Mouse (Mus musculus) hindbrain, embryonic 12.5 days (tissue): ENCODE results near the gene Gm16253. TPM values are rescaled to one million over a fixed set of nuclear protein-coding genes. Genes with fewer than 3 reads are reported as not detected.
A peak's percentile ranks its signal among the peaks of the same experiment; 100 is the strongest.

Experiments
- ATAC-seq: fragments of 200-750 bp; cut with Nextera tagmentation; 2 replicates; pipeline ENCODE4 v1.8.0; 2017; ENCODE audit warnings: moderate TSS enrichment; ENCODE audit not compliant: low FRiP score
- H3K27ac ChIP-seq: fragments of 300-500 bp; sonication (generic); 2 replicates; pipeline ENCODE4 v1.5.1; 2016; ENCODE audit warnings: mild to moderate bottlenecking
- H3K27me3 ChIP-seq: fragments of 300-500 bp; sonication (generic); 2 replicates; pipeline ENCODE4 v1.6.1; 2016; ENCODE audit warnings: mild to moderate bottlenecking
- H3K36me3 ChIP-seq: fragments of 300-500 bp; sonication (generic); 2 replicates; pipeline ENCODE4 v1.6.1; 2016; ENCODE audit warnings: mild to moderate bottlenecking
- H3K4me1 ChIP-seq: fragments of 300-500 bp; sonication (generic); 2 replicates; pipeline ENCODE4 v1.6.1; 2016
- H3K4me2 ChIP-seq: fragments of 300-500 bp; sonication (generic); replicated peaks from 2 replicates; pipeline ENCODE4 v1.6.1; 2016; ENCODE audit warnings: mild to moderate bottlenecking
- H3K4me3 ChIP-seq: fragments of 300-500 bp; sonication (generic); 2 replicates; pipeline ENCODE4 v1.5.1; 2016; ENCODE audit warnings: mild to moderate bottlenecking
- H3K9ac ChIP-seq: fragments of 300-500 bp; sonication (generic); 2 replicates; pipeline ENCODE4 v1.6.1; 2016; ENCODE audit warnings: mild to moderate bottlenecking, moderate library complexity
- H3K9me3 ChIP-seq: fragments of 300-500 bp; sonication (generic); replicated peaks from 2 replicates; pipeline ENCODE4 v1.6.1; 2016; ENCODE audit warnings: mild to moderate bottlenecking
- WGBS: fragments of 180-500 bp; shearing (Covaris S2); methylation state at CpG from one replicate; pipeline ENCODE4 v1.1.7; 2016; 5-methylcytosine and 5-hydroxymethylcytosine counted together
- polyA plus RNA-seq: library from polyadenylated mRNA; unstranded; fragments of >200 nt; fragmentation: Nextera tagmentation; extraction: Ambion mirVana; gene quantifications from 2 replicates; pipeline ENCODE4 v1.2.1, GENCODE M21; 2016

Gene Gm16253
- 1.3 and 1.7 TPM in 2 replicates for polyA plus RNA-seq

DNA sequence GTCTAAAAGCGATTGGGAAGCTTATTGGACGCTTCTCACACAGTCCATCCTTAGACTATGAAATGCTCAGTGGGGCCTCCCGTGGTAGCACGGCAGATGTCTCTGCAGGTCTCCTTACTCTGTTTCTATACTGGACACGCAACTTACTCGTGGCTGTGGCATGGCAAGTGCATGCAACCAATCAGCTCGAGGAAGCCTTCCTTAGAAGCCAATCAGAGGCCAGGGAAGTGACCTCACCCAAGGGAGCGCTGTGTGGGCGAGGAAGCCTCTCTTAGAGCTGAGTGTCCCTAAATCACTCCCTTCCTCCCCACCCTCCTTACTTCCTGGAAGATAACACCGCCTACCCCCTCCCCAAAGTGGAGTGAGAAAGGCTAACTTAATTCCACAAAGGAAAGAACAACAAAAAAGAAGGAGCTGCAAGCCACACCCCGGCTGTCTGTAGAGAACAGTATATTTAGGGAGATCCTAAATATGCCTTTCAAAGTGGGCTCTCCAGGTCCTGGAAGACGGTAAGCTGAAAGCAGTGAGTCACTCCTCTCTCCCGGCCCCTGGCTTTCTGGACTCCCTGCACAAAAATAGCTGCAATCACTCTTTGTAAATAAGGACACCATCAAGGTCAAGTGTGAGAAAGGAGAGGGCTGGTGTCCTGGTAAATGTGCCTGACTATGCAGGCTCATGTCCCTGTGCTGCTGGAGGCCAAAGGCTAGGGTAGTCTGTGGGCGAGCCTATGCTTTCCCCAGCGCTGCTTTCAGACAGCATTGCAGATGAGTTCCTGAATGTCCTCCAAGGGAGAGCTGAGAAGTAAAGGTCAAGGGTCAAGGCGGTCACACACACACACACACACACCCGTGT, at the start of gene Gm16253:
Gm16253 (plus strand) TSS at position 295 of the 852 bp plus-strand sequence.
- H3K4me3 ChIP-seq = peak within 1 kb of the TSS; percentile 6; the same call in 1 of the 2 replicates
- WGBS = 28% methylated on average over 17 of the region's 17 CpGs
- peak within 1 kb of the TSS; percentile 42 for H3K4me2 ChIP-seq
- no peaks in the 10 kb centered on the region for H3K9me3 ChIP-seq
- H3K27ac ChIP-seq = peak within 1 kb of the TSS; percentile 60
- ATAC-seq = peak; percentile 83
- no peak within 1 kb of the TSS; the same call in 1 of the 2 replicates for H3K9ac ChIP-seq
- H3K36me3 ChIP-seq = no peaks in the 10 kb centered on the region; the same call in 1 of the 2 replicates
- H3K4me1 ChIP-seq = peaks cover 23% of the 10 kb centered on the region
- 0 out of 2 replicates have a peak, but pooled peaks cover 11% of the 10 kb centered on the region for H3K27me3 ChIP-seq

DNA sequence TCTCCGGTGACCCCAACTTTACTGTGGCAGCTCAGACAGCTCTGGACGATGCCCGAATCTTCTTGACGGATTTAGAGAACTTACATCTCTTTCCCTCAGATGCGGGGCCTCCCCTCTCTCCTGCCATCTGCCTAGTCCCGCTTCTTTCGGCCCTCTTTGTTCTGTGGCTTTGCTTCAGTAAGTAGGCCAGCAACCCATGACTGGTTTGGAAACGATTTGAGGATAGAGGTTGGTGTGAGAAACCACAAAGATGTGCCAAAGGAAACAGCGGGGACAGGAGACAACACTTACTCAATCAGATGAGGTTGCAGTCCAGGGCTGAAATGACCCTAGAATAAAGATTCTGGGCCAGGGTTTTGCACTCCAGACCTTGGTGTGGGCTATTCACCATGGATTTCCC, 48.3 kb upstream of the Gm16253 start:
- Histone ChIP-seq H3K4me2 (no peak overlapping the region), H3K27ac (no peak overlapping the region), H3K4me1 (peaks cover 11% of the 10 kb centered on the region), H3K9ac (no peak overlapping the region), H3K4me3 (no peak overlapping the region), H3K9me3 (no peaks in the 10 kb centered on the region), H3K36me3 (no peaks in the 10 kb centered on the region), H3K27me3 (peaks cover 39% of the 10 kb centered on the region)
- WGBS = 52% methylated on average over 9 of the region's 9 CpGs
- no peak for ATAC-seq

DNA sequence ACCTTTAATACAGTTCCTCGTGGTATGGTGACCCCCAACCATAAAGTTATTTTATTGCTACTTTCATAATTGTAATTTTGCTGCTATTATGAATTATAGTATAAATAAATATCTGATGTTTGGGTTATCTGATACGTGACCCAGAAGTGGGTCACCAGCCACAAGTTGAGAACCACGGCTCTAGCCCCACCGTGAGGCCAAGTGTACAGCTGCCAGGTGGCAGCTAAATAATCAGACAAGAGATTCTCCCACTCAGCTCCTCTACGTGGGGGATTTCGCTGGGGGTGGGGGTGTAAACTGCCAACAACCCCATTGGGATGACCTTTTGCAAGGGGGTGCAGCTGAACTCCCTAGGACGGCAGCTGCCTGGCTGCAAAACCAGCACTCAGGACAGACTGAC, 44.7 kb upstream of the Gm16253 start:
- H3K9me3 ChIP-seq = no peaks in the 10 kb centered on the region
- no peak for ATAC-seq
- no peak overlapping the region for H3K9ac ChIP-seq
- WGBS = 63% methylated on average over 7 of the region's 7 CpGs
- H3K4me3 ChIP-seq = no peak overlapping the region
- no peak overlapping the region for H3K27ac ChIP-seq
- H3K27me3 ChIP-seq = peaks cover 18% of the 10 kb centered on the region
- H3K4me1 ChIP-seq = peaks cover 6% of the 10 kb centered on the region
- H3K36me3 ChIP-seq = no peaks in the 10 kb centered on the region
- H3K4me2 ChIP-seq = no peak overlapping the region

DNA sequence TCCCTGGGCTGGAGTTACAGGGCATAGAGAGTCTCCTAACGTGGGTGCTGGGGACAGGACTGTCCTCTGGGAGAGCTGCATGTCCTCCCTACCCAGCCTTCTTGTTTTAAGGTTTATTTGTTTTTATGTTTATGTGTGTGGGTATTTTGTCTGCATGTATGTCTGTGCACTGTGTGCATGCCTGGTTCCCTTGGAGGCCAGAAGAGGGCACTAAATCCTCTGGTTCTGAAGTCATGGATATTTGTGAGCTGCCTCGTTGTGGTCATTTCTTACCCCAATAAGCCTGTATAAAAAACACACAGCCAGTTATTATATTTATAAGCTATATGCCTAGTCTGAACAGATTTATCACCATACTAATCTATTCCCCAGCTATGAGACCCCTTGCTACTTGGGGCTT, 42.5 kb upstream of the Gm16253 start:
- Histone ChIP-seq H3K9ac (no peak overlapping the region), H3K9me3 (no peaks in the 10 kb centered on the region), H3K36me3 (no peaks in the 10 kb centered on the region), H3K27ac (no peak overlapping the region), H3K4me1 (no peaks in the 10 kb centered on the region), H3K4me3 (no peak overlapping the region), H3K4me2 (no peak overlapping the region), H3K27me3 (no peaks in the 10 kb centered on the region)
- ATAC-seq = no peak
- 65% methylated on average over 2 of the region's 2 CpGs for WGBS

DNA sequence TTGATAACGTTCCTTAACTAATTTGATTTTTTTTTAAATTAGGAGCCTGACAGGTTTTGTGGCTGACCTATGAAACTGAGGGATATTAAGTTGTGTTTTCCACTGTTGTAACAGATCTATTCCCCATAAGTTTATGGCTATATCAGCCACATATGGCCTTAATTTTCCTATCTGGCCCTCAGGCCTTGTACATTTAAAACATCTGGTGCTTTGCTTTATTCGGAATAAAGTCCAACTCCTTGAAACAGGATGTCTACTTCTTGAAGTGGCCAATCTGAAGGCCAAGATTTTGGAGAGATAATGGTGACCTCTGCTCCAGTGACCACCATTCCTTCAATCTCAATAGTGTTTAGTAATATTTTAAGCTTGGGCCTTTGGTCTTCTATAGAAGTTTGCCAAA, 37.5 kb upstream of the Gm16253 start:
- Histone ChIP-seq H3K9ac (no peak overlapping the region), H3K4me3 (no peak overlapping the region), H3K4me2 (no peak overlapping the region), H3K27ac (no peak overlapping the region), H3K9me3 (no peaks in the 10 kb centered on the region), H3K27me3 (0 out of 2 replicates have a peak, but pooled peaks cover 3% of the 10 kb centered on the region), H3K36me3 (no peaks in the 10 kb centered on the region), H3K4me1 (no peaks in the 10 kb centered on the region)
- ATAC-seq = no peak
- whole genome bisulfite sequencing = 69% methylated on average over 2 of the region's 2 CpGs

DNA sequence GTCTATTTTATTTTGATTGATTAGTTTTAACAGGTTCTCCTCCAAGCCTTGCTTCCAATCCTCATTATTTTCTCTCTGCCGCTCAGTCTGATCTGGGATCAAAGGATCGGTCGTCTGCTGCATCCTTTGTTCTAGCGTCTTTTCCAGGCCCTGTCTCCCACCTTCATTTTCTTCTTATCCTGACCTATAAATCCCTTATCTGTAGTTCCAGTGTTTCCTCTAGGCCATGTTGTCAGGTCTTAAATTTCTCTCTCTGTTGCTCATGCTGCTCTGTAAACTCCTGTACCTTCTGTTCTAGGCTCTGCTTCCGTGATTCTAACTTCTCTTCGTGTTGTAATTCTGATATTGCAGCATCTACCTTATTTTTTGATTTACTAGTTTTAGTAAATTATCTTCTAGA, 36.0 kb upstream of the Gm16253 start:
- Histone ChIP-seq H3K27me3 (0 out of 2 replicates have a peak, but pooled peaks cover 3% of the 10 kb centered on the region), H3K4me3 (no peak overlapping the region), H3K4me1 (no peaks in the 10 kb centered on the region), H3K27ac (no peak overlapping the region), H3K9ac (no peak overlapping the region), H3K4me2 (no peak overlapping the region), H3K36me3 (no peaks in the 10 kb centered on the region), H3K9me3 (no peaks in the 10 kb centered on the region)
- 46% methylated on average over 6 of the region's 6 CpGs for WGBS
- no peak for ATAC-seq

DNA sequence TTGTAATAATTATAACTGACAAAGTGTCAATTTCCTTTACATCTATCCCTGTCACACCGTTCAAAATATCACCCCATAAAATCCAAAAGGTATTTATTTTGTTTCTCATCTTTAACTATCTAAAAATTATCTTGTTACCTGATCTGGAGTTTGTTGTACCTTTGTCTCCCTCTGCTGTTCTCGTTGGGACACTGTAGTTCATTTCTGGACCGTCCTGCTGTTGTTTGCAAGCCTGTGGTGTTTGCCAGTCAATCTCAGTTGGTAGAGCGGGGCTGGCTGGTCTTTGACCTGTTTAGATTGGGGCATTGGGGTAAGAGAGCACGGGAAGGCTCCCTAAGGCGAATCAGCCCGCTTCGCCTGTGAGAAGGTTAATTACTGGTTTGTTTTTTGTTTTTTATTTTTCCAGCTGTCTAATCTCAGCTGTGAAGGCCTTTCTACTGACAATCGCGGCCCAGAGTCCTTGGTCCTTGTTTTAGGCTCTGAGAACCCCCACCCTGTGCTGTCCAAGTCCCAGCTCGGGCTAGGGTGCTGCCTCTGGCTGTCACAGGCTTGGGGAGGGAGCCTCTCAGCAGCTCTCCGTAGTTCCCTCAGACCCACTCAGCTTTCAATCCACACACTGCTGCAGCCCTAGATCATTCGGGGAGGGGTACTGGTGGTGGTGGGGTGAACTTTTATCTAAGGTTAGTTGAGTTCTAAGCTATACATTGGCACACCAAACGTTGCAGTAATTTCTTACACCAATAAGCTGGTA, 35.3 kb upstream of the Gm16253 start:
- Histone ChIP-seq H3K36me3 (no peaks in the 10 kb centered on the region), H3K4me2 (0 out of 2 replicates have a peak overlapping the region, but pooled peaks have one; percentile 3), H3K4me3 (no peak overlapping the region), H3K4me1 (no peaks in the 10 kb centered on the region), H3K9me3 (no peaks in the 10 kb centered on the region), H3K9ac (0 out of 2 replicates have a peak overlapping the region, but pooled peaks have one; percentile 15), H3K27me3 (0 out of 2 replicates have a peak, but pooled peaks cover 7% of the 10 kb centered on the region), H3K27ac (no peak overlapping the region)
- no peak for ATAC-seq
- 23% methylated on average over 14 of the region's 14 CpGs for WGBS

DNA sequence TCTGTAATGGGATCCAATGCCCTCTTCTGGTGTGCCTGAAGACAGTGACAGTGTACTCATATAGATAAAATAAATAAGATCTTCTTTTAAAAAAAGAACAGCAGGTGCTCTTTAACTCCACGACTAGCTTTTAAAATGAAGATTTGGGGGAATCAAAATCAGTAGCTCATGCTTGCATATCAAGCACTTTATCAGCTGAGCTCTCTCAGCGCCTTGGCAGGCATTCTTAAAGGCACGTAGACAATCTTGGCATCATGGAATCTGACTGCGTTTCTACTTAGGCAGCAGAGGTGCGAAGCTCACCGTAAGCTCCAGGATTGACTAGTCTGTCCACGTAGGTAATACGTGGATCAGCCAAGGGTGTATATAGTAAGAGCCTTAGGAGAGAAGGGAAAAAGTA, 34.2 kb upstream of the Gm16253 start:
- Histone ChIP-seq H3K4me2 (no peak overlapping the region), H3K9ac (no peak overlapping the region), H3K27me3 (0 out of 2 replicates have a peak, but pooled peaks cover 7% of the 10 kb centered on the region), H3K27ac (no peak overlapping the region), H3K4me1 (0 out of 2 replicates have a peak, but pooled peaks cover under 1% of the 10 kb centered on the region), H3K36me3 (no peaks in the 10 kb centered on the region), H3K9me3 (no peaks in the 10 kb centered on the region), H3K4me3 (no peak overlapping the region)
- ATAC-seq = no peak
- 78% methylated on average over 8 of the region's 8 CpGs for WGBS

DNA sequence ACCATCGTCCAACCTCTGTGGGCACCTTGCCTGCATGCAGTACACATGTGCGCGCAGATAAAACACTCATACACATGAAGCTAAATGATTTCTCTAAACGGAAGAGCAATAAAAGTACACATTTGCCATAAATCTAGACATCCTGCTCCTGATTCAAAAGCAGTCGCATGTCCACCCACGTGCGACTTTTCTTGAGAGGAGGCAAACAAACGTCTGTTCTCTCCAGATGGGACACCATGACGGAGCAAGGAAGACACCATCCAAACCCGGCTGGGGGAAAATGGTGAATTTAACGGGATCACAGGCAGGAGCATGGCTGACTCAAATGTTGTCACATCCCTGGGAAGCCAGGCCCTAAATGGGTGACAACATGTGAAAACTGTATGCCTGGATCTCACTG, 33.4 kb upstream of the Gm16253 start:
- Histone ChIP-seq H3K9ac (no peak overlapping the region), H3K36me3 (no peaks in the 10 kb centered on the region), H3K4me1 (0 out of 2 replicates have a peak, but pooled peaks cover 2% of the 10 kb centered on the region), H3K4me2 (no peak overlapping the region), H3K27me3 (0 out of 2 replicates have a peak, but pooled peaks cover 7% of the 10 kb centered on the region), H3K27ac (no peak overlapping the region), H3K9me3 (no peaks in the 10 kb centered on the region), H3K4me3 (no peak overlapping the region)
- 85% methylated on average over 11 of the region's 11 CpGs for WGBS
- ATAC-seq = no peak

DNA sequence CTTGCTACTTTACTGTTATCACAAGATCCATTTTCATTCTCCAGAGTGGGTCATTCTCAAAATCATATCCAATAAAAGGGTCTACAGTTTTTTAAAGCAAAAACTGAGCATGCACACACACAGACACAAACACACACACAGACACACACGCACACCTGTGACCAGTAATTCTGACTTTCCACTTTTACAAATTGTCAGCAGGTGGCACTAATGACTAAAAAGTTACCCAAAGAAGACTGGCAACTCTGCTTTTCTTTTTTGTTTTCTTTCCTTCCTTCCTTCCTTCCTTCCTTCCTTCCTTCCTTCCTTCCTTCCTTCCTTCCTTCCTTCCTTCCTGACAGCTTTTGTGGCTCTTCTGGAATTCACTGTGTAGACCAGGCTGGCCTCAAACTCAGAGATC, 31.2 kb upstream of the Gm16253 start:
- Histone ChIP-seq H3K27me3 (0 out of 2 replicates have a peak, but pooled peaks cover 7% of the 10 kb centered on the region), H3K27ac (no peak overlapping the region), H3K4me3 (no peak overlapping the region), H3K36me3 (no peaks in the 10 kb centered on the region), H3K9me3 (no peaks in the 10 kb centered on the region), H3K9ac (no peak overlapping the region), H3K4me2 (no peak overlapping the region), H3K4me1 (0 out of 2 replicates have a peak, but pooled peaks cover 2% of the 10 kb centered on the region)
- 46% methylated on average over 1 of the region's 1 CpGs for WGBS
- ATAC-seq = no peak

DNA sequence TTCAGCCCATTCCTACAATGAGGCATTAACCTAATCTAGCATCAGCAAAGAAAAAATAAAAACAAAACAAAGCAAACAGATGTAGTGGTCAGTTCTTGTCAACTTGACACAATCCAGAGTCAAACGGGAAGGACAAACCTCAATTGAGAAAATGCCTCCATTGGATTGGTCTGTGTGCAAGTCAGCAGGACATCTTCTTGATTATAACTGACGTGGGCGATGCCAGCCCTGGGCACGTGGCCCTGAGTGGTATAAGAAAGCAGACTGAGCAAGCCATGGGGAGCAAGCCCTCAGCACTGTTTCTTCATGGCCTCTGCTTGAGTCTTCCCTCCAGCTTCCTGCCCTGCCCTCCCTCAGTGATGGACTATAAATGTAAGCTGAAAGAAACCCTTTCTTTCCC, 29.9 kb upstream of the Gm16253 start:
- Histone ChIP-seq H3K36me3 (no peaks in the 10 kb centered on the region), H3K4me1 (0 out of 2 replicates have a peak, but pooled peaks cover 5% of the 10 kb centered on the region), H3K9me3 (no peaks in the 10 kb centered on the region), H3K4me3 (no peak overlapping the region), H3K27ac (no peak overlapping the region), H3K27me3 (0 out of 2 replicates have a peak, but pooled peaks cover 7% of the 10 kb centered on the region), H3K9ac (no peak overlapping the region), H3K4me2 (peak overlapping the region; percentile 41)
- WGBS = 46% methylated on average over 4 of the region's 4 CpGs
- ATAC-seq = 0 out of 2 replicates have a peak, but pooled peaks have one; percentile 19

DNA sequence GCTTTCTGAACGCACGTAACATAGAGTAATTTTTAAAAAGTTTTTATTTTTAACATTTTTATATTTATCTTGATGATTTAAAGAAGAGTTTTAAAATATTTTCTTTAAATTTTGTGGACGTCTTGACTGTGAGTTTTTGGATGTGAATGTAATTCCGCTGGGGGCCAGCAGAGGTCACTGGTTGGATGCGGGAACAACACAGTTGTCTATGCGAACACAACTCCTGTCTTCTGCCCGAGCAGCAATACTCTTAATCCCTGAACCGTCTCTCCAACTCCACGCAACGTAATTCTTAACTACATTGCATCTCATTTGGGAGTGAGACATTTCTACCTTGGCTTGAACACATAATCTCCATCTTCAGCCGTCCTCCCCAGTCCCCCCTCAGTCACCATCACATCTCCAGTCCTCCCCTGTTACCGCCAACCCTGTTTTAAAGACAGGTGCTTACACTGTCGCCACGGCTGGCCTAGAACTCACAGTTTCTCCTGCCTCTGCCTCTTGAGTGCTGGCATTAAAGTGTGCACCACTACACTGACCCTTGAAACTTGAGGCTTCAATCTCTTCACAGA, 29.3 kb upstream of the Gm16253 start:
- WGBS = 9% methylated on average over 14 of the region's 14 CpGs
- no peak overlapping the region for H3K27ac ChIP-seq
- peak; percentile 43; the same call in 1 of the 2 replicates for ATAC-seq
- H3K9me3 ChIP-seq = no peaks in the 10 kb centered on the region
- H3K27me3 ChIP-seq = 0 out of 2 replicates have a peak, but pooled peaks cover 7% of the 10 kb centered on the region
- 0 out of 2 replicates have a peak, but pooled peaks cover 5% of the 10 kb centered on the region for H3K4me1 ChIP-seq
- no peaks in the 10 kb centered on the region for H3K36me3 ChIP-seq
- H3K4me2 ChIP-seq = peak overlapping the region; percentile 41
- H3K9ac ChIP-seq = no peak overlapping the region
- H3K4me3 ChIP-seq = no peak overlapping the region
